Mouse (Mus musculus) large intestine, adult 2 months (tissue): ENCODE results near the gene Wwox. TPM values are rescaled to one million over a fixed set of nuclear protein-coding genes. Genes with fewer than 3 reads are reported as not detected.
A peak's percentile ranks its signal among the peaks of the same experiment; 100 is the strongest.

ENCODE experiments used
- DNase-seq: peaks from one replicate; pipeline ENCODE4 v3.0.0-alpha.2; 2012; ENCODE audit warnings: low read depth, low spot score
- WGBS: fragments of 180-500 bp; shearing (Covaris S2); methylation state at CpG from one replicate; pipeline ENCODE4 v1.1.7; 2018; 5-methylcytosine and 5-hydroxymethylcytosine counted together
- polyA plus RNA-seq: library from polyadenylated mRNA; depleted of rRNA; stranded (reverse); fragments of >200 nt; gene quantifications from 2 replicates; pipeline ENCODE4 v1.2.3, GENCODE M21; 2012

The Wwox gene
- polyA plus RNA-seq, 1 experiment: 4.3 TPM

- DNase-seq: no peak
- WGBS: 91% methylated on average over 11 of the region's 11 CpGs
Observed at GRCm38 (mm10) chr8:114462591-114462990, 23.1 kb downstream of the Wwox start.

GRCm38 (mm10) chr8:114463305-114463704, 23.9 kb downstream of the Wwox start:
- no peak for DNase-seq
- 79% methylated on average over 10 of the region's 10 CpGs for WGBS

GRCm38 (mm10) chr8:114468526-114469207, 29.2 kb downstream of the Wwox start:
- DNase-seq: no peak
- WGBS: 91% methylated on average over 21 of the region's 21 CpGs

GRCm38 (mm10) chr8:114469208-114469590, 29.7 kb downstream of the Wwox start:
- no peak for DNase-seq
- WGBS: 92% methylated on average over 10 of the region's 10 CpGs

GRCm38 (mm10) chr8:114473546-114473945, 34.1 kb downstream of the Wwox start:
- DNase-seq: no peak
- 93% methylated on average over 11 of the region's 11 CpGs for WGBS

- no peak for DNase-seq
- WGBS: 72% methylated on average over 10 of the region's 10 CpGs
Observed at GRCm38 (mm10) chr8:114476919-114477318, 37.5 kb downstream of the Wwox start.

GRCm38 (mm10) chr8:114477790-114478189, 38.3 kb downstream of the Wwox start:
- no peak for DNase-seq
- 76% methylated on average over 8 of the region's 8 CpGs for WGBS

GRCm38 (mm10) chr8:114479749-114480148, 40.3 kb downstream of the Wwox start:
- DNase-seq: no peak
- 50% methylated on average over 8 of the region's 8 CpGs for WGBS

- 93% methylated on average over 5 of the region's 5 CpGs for WGBS
Observed at GRCm38 (mm10) chr8:114491662-114492160, 52.3 kb downstream of the Wwox start.

GRCm38 (mm10) chr8:114499448-114500144, 60.1 kb downstream of the Wwox start:
- 41% methylated on average over 16 of the region's 16 CpGs for WGBS
- DNase-seq: no peak

More at GRCm38 (mm10) chr8:114491662-114492160, 52.3 kb downstream of the Wwox start:
- no peak for DNase-seq

GRCm38 (mm10) chr8:114501906-114502305, 62.5 kb downstream of the Wwox start:
- DNase-seq: no peak
- WGBS: 87% methylated on average over 6 of the region's 6 CpGs

- WGBS: 78% methylated on average over 3 of the region's 3 CpGs
- DNase-seq: no peak
Observed at GRCm38 (mm10) chr8:114503196-114503595, 63.7 kb downstream of the Wwox start.

GRCm38 (mm10) chr8:114504889-114505288, 65.4 kb downstream of the Wwox start:
- WGBS: 17% methylated on average over 11 of the region's 11 CpGs
- no peak for DNase-seq

- WGBS: 36% methylated on average over 18 of the region's 18 CpGs
- DNase-seq: peak; percentile 68
Observed at GRCm38 (mm10) chr8:114505351-114506347, 66.2 kb downstream of the Wwox start.

GRCm38 (mm10) chr8:114507404-114507803, 67.9 kb downstream of the Wwox start:
- WGBS: 86% methylated on average over 7 of the region's 7 CpGs
- no peak for DNase-seq

- 21% methylated on average over 1 of the region's 1 CpGs for WGBS
- DNase-seq: no peak
Observed at GRCm38 (mm10) chr8:114510226-114510625, 70.8 kb downstream of the Wwox start.

GRCm38 (mm10) chr8:114512075-114512935, 72.8 kb downstream of the Wwox start:
- DNase-seq: no peak
- 86% methylated on average over 26 of the region's 26 CpGs for WGBS

- 94% methylated on average over 11 of the region's 11 CpGs for WGBS
- DNase-seq: no peak
Observed at GRCm38 (mm10) chr8:114514692-114515091, 75.2 kb downstream of the Wwox start.

GRCm38 (mm10) chr8:114523061-114523460, 83.6 kb downstream of the Wwox start:
- DNase-seq: no peak
- 89% methylated on average over 2 of the region's 2 CpGs for WGBS
